Mouse (Mus musculus): ENCODE data around the gene Dpp6. TPM values are rescaled to one million over a fixed set of nuclear protein-coding genes. Genes with fewer than 3 reads are reported as not detected.

Dpp6 gene
- polyA plus RNA-seq, 1 experiment from 2014 or later: 22.8 TPM

DNA sequence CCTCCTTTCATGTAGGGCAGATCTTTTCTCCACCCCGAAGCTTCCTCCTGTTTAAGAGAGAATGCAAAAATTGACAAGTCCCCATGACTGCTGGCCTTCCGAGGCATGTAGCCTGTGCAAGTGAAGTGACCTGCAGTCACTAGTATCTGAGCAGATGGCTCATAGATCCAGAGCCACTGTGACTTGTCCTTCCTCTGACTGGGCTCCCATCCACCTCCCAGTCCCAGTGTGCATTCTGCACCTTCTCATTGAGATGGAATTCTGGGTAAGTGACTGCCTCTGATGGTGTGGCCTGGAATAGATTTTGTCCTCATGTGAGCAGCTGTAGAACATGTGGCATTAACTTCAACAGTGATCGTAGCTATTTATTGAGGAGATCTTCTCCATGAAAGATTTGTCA lies 430.8 kb downstream of the Dpp6 start:
- 87% methylated on average over 3 of the region's 3 CpGs for WGBS
- H3K9ac ChIP-seq: no peak overlapping the region
- no peaks in the 10 kb centered on the region for H3K4me1 ChIP-seq
- no peaks in the 10 kb centered on the region for H3K9me3 ChIP-seq
- H3K4me2 ChIP-seq (replicated peaks): no peak overlapping the region
- no peaks in the 10 kb centered on the region for H3K36me3 ChIP-seq
- H3K4me3 ChIP-seq: no peak overlapping the region
- H3K27ac ChIP-seq: no peak overlapping the region
- ATAC-seq (ENCODE audit: low FRiP score, low read depth): no peak
- H3K27me3 ChIP-seq (replicated peaks): no peaks in the 10 kb centered on the region

DNA sequence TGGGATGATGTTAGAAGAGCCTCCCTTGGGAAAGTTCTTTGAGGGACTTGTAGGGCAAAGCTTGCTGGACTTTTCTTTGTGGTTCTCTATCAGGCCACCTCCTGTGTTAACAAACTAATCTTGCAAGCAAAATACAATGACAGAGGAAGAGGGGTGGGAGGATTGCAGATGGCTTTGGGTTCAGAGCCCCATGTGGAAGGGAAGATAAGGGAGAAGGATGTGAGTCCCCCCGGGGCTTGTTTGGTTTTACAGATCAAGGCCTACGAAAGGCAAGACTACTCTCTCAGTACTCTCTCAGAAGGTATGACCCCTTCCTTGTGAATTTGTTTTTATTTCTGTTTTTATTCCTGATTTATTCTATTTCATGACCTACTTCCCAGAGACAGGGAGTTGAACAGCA lies 431.7 kb downstream of the Dpp6 start:
- Histone ChIP-seq H3K27ac (no peak overlapping the region), H3K9ac (no peak overlapping the region), H3K4me3 (no peak overlapping the region), H3K36me3 (no peaks in the 10 kb centered on the region), H3K4me2 (replicated peaks) (no peak overlapping the region), H3K27me3 (replicated peaks) (no peaks in the 10 kb centered on the region), H3K4me1 (no peaks in the 10 kb centered on the region), H3K9me3 (no peaks in the 10 kb centered on the region)
- no peak for ATAC-seq (ENCODE audit: low FRiP score, low read depth)
- 83% methylated on average over 2 of the region's 2 CpGs for WGBS

DNA sequence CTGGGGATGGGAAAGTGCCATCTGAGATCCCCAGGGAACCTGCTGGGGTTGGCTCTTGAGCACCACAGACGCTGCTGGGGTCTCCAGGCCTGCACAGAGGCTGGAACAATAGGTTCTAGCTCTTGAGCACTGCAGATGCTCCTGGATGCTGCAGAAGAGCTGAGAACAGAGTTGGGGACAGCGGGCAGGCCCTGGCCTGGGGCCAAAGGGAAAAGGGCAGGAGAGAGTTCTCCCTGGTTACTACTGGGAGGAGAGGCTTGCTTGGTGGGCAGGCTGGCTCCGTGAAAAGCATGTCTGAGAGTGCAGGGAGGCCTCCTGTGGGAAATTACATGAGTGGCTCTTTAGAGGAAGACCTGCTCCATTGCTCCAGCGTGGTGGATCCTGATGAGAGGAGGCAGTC lies 432.9 kb downstream of the Dpp6 start:
- Histone ChIP-seq H3K4me2 (replicated peaks) (no peak overlapping the region), H3K9me3 (no peaks in the 10 kb centered on the region; the same call in 1 of the 2 replicates), H3K9ac (no peak overlapping the region), H3K27me3 (replicated peaks) (no peaks in the 10 kb centered on the region), H3K4me3 (no peak overlapping the region), H3K36me3 (no peaks in the 10 kb centered on the region), H3K4me1 (no peaks in the 10 kb centered on the region), H3K27ac (no peak overlapping the region)
- WGBS: 66% methylated on average over 4 of the region's 4 CpGs
- no peak for ATAC-seq (ENCODE audit: low FRiP score, low read depth)

DNA sequence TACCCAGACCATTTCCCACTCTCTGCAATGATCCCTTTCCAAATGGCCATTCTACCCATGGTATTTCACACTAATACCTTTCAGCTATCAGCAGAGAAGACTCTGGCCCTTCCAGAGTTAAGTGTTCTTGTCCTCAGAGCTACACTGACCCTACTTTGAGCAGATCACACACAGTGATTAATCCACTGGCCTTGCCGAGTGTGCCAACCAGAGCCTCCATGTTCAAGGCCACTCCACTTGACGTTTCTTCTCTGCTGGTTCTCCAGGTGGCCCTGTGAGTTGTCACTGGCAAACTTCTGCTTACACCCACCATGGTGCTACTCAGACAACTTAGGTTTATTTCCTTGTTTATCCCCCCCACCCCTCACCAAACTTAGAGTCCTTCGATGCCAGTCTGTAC lies 433.9 kb downstream of the Dpp6 start:
- H3K4me1 ChIP-seq: no peaks in the 10 kb centered on the region
- no peak overlapping the region for H3K9ac ChIP-seq
- H3K27ac ChIP-seq: no peak overlapping the region
- no peaks in the 10 kb centered on the region for H3K27me3 ChIP-seq (replicated peaks)
- no peaks in the 10 kb centered on the region; the same call in 1 of the 2 replicates for H3K9me3 ChIP-seq
- H3K4me3 ChIP-seq: no peak overlapping the region
- H3K36me3 ChIP-seq: no peaks in the 10 kb centered on the region
- WGBS: 89% methylated on average over 3 of the region's 3 CpGs
- no peak for ATAC-seq (ENCODE audit: low FRiP score, low read depth)
- H3K4me2 ChIP-seq (replicated peaks): no peak overlapping the region

DNA sequence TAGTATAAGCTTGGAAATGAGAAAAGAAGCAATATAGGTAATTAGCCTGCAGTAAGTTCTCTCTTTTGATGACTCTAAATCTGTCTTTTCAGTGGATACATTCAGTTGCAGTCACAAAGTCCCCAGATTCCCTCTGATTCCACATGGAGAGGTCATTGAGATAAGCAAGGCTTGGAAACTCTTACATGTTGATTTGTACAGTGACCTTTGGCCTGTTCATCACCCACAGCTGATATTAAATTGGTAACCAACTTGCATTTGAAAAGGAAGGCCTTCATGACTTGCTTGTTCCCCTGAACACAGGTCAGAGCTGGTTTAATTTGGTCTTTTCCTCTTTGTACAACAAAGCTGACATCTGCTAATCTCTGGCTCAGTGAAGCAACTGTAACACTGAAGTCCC lies 434.4 kb downstream of the Dpp6 start:
- no peak overlapping the region for H3K4me3 ChIP-seq
- no peaks in the 10 kb centered on the region for H3K36me3 ChIP-seq
- H3K27ac ChIP-seq: no peak overlapping the region
- H3K4me2 ChIP-seq (replicated peaks): no peak overlapping the region
- no peaks in the 10 kb centered on the region for H3K4me1 ChIP-seq
- no peaks in the 10 kb centered on the region; the same call in 1 of the 2 replicates for H3K9me3 ChIP-seq
- no peak for ATAC-seq (ENCODE audit: low FRiP score, low read depth)
- no peaks in the 10 kb centered on the region for H3K27me3 ChIP-seq (replicated peaks)
- H3K9ac ChIP-seq: no peak overlapping the region

DNA sequence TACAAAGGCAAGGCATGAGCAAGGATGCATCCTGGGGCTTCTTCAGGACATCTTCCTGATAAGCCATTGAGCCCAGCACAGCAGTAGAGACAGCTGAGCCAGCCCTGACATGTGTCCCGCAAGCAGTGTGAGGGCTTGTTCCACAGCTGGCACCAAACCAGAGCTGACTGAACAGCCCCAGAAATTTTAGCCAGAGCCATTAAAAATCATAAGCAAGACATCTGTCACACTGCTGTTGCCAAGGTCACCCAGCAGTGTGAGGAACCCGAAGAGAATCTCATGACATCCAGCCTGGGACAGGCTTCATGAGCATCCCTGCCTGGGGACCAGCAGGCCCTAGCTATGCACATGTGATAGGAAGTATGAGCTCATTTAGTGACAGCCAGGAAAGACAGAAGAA lies 438.2 kb downstream of the Dpp6 start:
- H3K9me3 ChIP-seq: no peaks in the 10 kb centered on the region; the same call in 1 of the 2 replicates
- H3K27me3 ChIP-seq (replicated peaks): no peaks in the 10 kb centered on the region
- no peak for ATAC-seq (ENCODE audit: low FRiP score, low read depth)
- no peak overlapping the region for H3K27ac ChIP-seq
- no peak overlapping the region for H3K4me2 ChIP-seq (replicated peaks)
- 95% methylated on average over 2 of the region's 2 CpGs for WGBS
- H3K4me3 ChIP-seq: no peak overlapping the region
- H3K36me3 ChIP-seq: no peaks in the 10 kb centered on the region
- H3K9ac ChIP-seq: no peak overlapping the region
- no peaks in the 10 kb centered on the region for H3K4me1 ChIP-seq

DNA sequence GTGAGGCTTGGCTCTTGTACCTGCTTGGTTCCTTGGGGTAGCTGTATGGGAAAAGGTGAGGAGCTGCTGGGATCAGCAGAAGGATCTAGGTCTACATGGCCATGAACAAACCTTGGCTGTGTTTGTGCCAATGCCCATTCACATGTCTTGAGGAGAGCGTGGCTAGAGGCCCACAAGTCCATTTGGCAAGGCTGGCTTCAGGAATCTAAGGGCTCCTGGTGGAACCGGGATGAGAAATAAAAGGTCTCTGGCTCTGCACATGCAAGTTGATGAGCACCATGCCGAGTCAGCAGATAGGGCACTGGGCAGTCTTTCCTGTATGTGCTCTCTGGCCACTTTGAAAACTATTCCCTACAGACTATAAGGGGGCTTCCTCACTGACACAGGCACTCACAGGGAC lies 441.6 kb downstream of the Dpp6 start:
- H3K9me3 ChIP-seq: no peaks in the 10 kb centered on the region; the same call in 1 of the 2 replicates
- H3K9ac ChIP-seq: no peak overlapping the region
- no peak overlapping the region for H3K4me3 ChIP-seq
- no peaks in the 10 kb centered on the region for H3K27me3 ChIP-seq (replicated peaks)
- H3K27ac ChIP-seq: no peak overlapping the region
- no peak overlapping the region for H3K4me2 ChIP-seq (replicated peaks)
- 84% methylated on average over 3 of the region's 3 CpGs for WGBS
- peaks cover 7% of the 10 kb centered on the region for H3K4me1 ChIP-seq
- H3K36me3 ChIP-seq: no peaks in the 10 kb centered on the region
- no peak for ATAC-seq (ENCODE audit: low FRiP score, low read depth)

DNA sequence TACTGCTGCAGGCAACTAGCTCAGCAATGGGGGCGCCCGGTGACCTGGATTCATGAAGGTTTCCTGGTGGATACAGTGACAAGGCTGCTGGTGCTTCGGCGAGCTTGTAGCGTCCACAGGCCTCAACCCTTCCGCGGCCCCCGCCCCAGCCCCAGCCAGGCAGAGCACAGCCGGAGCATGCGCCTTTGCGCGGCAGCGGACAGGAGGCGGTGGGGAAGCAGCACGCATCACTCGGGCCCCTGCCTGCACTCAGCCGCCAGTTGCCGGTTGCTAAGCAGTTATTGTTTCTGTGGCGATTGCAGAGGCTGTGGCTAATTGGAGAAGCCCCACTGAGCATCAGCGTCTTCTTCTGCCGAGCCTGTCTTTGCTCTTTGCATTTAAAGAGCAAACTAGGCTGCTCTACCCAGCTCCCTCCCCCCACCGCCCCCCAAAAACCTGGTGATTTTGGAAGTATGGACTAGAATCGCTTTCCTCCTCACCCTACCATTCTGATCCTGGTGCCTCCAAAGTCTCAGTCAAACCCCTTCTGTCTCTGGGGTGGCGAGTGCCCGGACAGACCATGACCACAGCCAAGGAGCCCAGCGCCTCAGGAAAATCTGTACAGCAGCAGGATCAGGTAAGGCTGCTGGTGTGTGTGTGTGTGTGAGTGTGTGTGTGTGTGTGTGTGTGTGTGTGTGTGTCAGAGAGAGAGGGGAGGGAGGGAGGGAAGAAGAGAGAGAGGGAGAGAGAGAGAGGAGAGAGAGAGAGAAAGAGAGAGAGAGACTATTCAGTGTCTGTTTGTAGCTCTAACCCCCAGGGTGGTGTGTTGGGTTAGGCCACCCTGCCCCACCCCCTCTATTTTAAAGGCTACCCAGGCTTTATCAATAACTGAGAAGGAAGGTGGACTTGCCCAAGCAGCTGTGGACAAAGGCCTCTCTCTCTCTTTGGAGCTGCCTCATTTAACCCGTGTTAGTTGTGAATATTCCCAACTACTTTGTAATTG lies 445.0 kb downstream of the Dpp6 start:
- Histone ChIP-seq H3K9ac (peak overlapping the region; percentile 52), H3K4me3 (peak overlapping the region; percentile 36), H3K9me3 (no peaks in the 10 kb centered on the region), H3K27me3 (replicated peaks) (no peaks in the 10 kb centered on the region), H3K4me2 (replicated peaks) (peak overlapping the region; percentile 56), H3K4me1 (peaks cover 7% of the 10 kb centered on the region), H3K27ac (peak overlapping the region; percentile 22; the same call in 1 of the 2 replicates), H3K36me3 (no peaks in the 10 kb centered on the region)
- 5% methylated on average over 27 of the region's 27 CpGs for WGBS
- peak; percentile 94 for ATAC-seq (ENCODE audit: low FRiP score, low read depth)

DNA sequence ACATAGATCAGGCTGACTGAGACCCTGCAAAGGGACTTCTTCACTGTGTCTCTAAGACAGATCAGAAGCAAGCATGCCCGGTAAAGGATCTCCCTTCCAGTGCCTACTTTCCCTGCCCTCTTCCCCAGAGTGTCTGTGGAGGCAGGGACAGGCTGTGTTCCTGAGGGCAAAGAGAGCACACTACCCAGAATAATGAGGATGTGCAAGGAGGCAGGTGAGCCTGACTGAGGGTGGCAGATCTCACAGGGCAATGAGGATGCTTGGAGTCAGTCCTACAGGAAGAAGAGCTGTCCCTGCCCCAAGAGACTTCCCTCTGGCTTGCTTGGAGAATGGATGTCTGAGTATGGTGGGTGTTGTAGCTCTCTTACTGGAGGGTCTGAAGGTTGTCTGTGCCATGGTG lies 445.7 kb downstream of the Dpp6 start:
- no peaks in the 10 kb centered on the region for H3K9me3 ChIP-seq
- peak overlapping the region; percentile 56 for H3K4me2 ChIP-seq (replicated peaks)
- no peak overlapping the region for H3K27ac ChIP-seq
- no peaks in the 10 kb centered on the region for H3K36me3 ChIP-seq
- H3K4me3 ChIP-seq: peak overlapping the region; percentile 36
- ATAC-seq (ENCODE audit: low FRiP score, low read depth): peak; percentile 8; the same call in 1 of the 2 replicates
- H3K4me1 ChIP-seq: peaks cover 7% of the 10 kb centered on the region
- 45% methylated on average over 1 of the region's 1 CpGs for WGBS
- peak overlapping the region; percentile 52; the same call in 1 of the 2 replicates for H3K9ac ChIP-seq
- no peaks in the 10 kb centered on the region for H3K27me3 ChIP-seq (replicated peaks)

DNA sequence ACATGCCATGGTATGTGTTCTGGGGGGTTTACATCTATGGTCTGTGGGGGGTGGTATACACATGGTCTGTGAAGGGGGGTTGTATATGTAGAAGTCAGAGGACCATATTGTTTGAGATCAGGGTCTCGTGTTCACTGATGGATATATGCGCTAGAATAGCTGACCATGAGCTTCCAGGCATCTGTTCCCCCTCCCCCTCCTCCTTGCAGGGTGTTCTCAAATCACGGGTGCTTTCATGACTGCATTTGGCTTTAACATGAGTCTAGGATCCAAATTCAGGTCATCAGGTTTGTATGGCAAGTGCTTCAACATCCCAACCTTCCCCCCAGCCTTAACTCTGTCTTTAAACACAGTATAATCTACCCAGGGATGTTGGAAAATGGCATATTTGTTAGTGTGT lies 448.3 kb downstream of the Dpp6 start:
- H3K9ac ChIP-seq: no peak overlapping the region
- no peak overlapping the region for H3K4me2 ChIP-seq (replicated peaks)
- WGBS: 80% methylated on average over 3 of the region's 3 CpGs
- peaks cover 7% of the 10 kb centered on the region for H3K4me1 ChIP-seq
- no peak overlapping the region for H3K27ac ChIP-seq
- no peaks in the 10 kb centered on the region for H3K9me3 ChIP-seq
- no peak for ATAC-seq (ENCODE audit: low FRiP score, low read depth)
- H3K27me3 ChIP-seq (replicated peaks): no peaks in the 10 kb centered on the region
- H3K36me3 ChIP-seq: no peaks in the 10 kb centered on the region
- H3K4me3 ChIP-seq: no peak overlapping the region

DNA sequence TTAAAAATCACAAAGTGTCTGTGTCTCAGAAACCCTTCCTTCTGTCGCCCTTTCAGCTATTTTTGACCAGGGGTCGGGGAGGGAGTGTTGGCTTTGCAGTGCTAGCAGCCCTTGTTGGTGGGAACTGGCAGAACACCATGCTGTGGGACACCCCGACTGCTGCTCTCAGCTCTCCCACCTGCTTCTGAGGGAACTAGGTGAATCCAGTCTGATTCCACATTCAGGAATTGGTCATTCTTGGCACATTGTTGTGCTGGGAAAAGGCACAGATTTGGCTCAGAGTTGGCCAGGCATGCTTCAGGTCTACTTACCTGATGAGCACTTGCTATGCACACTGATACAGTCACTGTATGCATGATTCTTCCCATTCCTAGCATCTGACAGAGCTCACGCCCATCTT lies 454.3 kb downstream of the Dpp6 start:
- Histone ChIP-seq H3K27me3 (replicated peaks) (no peaks in the 10 kb centered on the region), H3K4me1 (no peaks in the 10 kb centered on the region), H3K27ac (no peak overlapping the region), H3K9me3 (no peaks in the 10 kb centered on the region), H3K36me3 (no peaks in the 10 kb centered on the region), H3K9ac (no peak overlapping the region), H3K4me2 (replicated peaks) (no peak overlapping the region), H3K4me3 (no peak overlapping the region)
- ATAC-seq (ENCODE audit: low FRiP score, low read depth): no peak
- 82% methylated on average over 4 of the region's 4 CpGs for WGBS

DNA sequence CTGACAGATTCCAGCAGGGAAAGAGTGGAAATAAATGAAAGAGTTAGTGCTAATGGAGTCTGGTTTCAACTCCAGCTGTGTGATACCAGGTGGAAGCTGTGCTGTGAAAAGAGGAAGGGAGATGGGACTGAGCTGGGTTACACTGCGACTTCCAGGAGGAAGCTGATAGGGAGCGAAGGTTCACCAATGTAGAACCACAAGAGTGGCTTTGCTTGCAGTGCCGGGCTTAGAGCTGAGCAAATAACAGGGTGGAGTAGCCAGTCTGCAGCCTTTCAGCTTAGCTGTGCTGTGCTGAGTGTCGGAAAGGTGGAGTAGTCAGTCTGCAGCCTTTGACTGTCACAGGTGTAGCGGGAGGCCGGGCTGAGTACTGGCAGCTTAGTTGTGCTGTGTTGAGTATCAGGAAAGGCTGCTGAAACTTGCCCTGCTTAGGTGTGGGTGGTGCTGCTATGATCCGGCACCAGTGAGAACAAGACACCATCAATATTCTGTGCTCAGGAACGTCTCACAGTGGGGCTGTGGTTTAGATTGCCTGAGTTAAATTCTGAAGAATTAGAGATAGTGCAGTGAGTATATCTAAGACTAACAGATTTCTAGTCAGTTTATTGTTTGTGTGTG lies 457.9 kb downstream of the Dpp6 start:
- no peak overlapping the region for H3K9ac ChIP-seq
- H3K27ac ChIP-seq: no peak overlapping the region
- H3K9me3 ChIP-seq: no peaks in the 10 kb centered on the region
- H3K4me3 ChIP-seq: no peak overlapping the region
- ATAC-seq (ENCODE audit: low FRiP score, low read depth): no peak
- no peaks in the 10 kb centered on the region for H3K27me3 ChIP-seq (replicated peaks)
- 77% methylated on average over 8 of the region's 8 CpGs for WGBS
- H3K36me3 ChIP-seq: no peaks in the 10 kb centered on the region
- H3K4me1 ChIP-seq: no peaks in the 10 kb centered on the region
- no peak overlapping the region for H3K4me2 ChIP-seq (replicated peaks)

Measured in neural tube, embryonic 12.5 days (tissue).